Mouse (Mus musculus) ES-CJ7 (cell line): ENCODE measurements at regions not wholly inside any gene's neighbourhood (a gene's known extent, or its start where the extent isn't known, plus 50 kb on each side); places are given as distances from the start of the nearest gene placed in this dataset.
A peak's percentile ranks its signal among the peaks of the same experiment; 100 is the strongest.

Source experiments
- DNase-seq: peaks from one replicate; pipeline ENCODE4 v3.0.0; 2011; ENCODE audit warnings: low read depth, low spot score

DNA sequence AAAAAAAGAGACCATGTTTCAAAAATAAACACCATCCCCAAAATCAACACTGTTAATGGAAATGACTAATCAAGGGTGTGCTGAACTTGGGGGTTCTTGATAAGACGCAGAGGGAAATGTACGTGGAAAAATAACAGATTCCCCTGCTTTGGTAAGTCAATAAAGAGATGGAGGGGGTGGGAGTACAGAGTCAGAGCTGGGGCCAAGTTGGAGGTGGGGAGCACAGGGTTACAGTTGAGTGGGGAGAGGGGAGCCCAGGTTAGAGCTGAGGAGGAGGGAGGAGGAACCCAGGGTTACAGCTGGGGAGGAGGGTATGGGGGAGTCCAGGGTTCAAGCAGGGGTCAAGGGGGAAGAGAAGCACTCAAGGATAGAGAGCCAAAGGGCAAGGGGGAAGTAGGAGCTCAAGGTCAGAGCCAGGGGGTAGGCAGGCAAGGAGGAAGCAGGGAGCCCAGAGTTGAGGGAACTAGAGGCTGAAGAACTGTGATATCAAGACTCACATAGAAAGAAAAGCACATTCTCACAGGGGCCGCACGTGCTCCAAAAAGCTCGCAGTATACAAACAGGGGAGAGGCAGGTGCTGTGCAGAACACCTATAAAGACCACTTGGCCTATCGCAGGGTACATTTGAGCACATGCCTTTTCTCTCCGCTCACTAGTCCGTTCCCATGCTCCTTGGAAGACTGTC lies 246.4 kb downstream of the Sox9 start:
- DNase-seq: no peak

DNA sequence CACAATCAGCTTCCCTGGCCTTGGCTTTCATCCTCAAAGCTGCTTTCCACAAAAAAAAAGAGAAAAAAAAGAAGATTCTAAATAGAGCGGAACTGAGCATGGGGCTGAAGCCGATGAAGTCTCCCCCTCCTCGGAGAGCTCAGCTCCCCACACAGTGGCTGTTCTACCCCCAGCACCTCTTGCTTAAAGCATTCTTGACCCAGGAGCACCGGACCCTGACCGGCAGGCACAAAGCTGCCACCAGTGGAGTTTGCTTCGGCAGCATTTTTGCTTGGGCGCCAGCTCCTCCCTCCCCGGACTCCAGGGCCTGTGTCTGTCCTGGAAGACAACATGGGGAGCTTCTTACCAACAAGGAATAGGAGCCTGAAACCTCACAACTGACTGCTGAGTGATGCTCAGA lies 249.4 kb downstream of the Sox9 start:
- DNase-seq: no peak

DNA sequence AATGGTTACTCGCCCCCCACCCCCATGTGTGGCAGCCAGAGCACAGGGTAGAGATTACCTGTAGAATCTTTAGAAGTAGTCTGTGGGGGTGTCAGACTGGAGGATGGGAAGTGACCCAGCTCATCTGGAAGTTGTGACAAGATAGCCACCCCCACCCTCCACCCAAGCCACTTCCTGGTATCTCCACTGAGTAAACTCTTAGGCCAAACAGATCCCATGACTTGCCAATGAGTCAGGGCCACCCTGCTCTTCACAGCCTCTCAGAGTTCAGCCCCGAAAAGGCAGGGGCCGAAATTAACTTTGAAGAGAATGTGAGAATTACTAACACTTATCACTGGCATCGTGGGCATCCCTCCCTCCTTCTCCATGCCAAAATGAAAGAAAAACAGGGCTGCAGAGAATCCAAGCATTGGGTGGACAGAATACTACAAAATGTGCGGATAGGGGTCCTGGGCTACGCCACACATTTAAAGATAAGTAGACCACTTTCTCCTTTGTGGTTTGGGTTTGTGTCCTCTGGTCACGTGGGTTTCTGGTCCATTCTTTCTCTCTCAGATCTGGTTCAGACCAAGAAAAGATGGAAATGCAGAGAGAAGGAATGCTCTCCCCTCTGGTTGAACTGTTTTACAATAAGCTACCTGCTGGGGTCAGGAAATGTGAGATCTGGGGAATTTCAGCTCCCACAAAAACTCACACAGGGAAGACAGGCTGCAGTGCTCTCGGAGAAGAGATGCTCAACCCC lies 250.6 kb downstream of the Sox9 start:
- DNase-seq: peak; percentile 14

DNA sequence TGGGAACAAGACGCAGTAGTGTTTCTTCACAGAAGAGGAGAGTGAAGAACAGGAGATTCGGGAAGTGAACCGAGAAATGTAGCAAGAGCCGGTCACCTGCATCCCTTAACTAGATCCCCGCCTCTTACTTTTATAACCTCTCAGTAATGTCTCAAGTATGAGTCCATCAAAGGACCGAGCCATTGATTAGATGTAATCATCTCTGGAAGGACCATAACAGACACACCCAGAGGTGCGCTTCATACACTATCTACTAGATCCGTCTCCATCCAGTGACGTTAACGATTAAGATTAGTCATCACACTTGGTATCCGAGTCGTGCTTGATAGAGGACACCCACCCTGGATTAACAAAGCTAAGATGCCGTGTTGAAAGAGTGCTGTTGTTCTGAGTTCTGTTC lies 252.9 kb downstream of the Sox9 start:
- DNase-seq: no peak

DNA sequence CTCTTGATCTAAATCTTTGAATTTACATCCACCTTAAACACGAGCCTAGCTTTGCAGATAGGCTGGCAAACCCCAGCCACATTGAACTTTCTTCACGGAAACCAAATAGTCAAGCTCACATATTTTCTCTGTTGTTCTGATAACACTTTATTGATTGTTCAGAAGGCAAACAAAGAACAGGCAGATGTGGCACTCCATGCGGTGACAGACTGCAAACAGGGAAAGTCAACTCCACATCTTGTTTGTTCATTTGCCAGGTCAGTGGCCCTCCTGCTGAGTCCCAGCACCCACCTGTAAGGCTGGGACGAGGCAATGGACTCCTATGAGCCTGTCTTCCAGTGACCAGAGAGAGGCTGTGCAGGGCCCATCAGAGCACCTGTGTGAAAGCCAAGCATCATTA lies 255.7 kb downstream of the Sox9 start:
- DNase-seq: no peak

DNA sequence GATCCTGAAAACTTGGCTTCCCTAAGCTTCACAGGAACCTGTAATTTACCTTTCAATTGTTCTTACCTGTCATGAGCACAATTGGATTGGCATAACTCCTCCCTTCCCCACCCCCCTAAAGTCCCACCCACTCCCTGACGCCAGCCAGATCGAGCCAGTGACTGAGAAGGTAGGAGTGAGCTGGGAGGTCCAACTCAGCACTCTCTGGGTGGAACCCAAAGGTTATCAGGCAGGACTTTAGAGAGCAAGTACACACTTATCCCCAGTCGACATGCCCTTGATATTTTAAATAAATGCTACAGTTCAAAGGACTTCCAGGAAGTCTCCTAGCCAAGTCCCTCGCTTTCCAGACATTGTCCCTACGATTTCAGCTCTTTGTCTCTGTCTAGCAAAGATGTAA lies 260.7 kb downstream of the Sox9 start:
- peak; percentile 40 for DNase-seq

DNA sequence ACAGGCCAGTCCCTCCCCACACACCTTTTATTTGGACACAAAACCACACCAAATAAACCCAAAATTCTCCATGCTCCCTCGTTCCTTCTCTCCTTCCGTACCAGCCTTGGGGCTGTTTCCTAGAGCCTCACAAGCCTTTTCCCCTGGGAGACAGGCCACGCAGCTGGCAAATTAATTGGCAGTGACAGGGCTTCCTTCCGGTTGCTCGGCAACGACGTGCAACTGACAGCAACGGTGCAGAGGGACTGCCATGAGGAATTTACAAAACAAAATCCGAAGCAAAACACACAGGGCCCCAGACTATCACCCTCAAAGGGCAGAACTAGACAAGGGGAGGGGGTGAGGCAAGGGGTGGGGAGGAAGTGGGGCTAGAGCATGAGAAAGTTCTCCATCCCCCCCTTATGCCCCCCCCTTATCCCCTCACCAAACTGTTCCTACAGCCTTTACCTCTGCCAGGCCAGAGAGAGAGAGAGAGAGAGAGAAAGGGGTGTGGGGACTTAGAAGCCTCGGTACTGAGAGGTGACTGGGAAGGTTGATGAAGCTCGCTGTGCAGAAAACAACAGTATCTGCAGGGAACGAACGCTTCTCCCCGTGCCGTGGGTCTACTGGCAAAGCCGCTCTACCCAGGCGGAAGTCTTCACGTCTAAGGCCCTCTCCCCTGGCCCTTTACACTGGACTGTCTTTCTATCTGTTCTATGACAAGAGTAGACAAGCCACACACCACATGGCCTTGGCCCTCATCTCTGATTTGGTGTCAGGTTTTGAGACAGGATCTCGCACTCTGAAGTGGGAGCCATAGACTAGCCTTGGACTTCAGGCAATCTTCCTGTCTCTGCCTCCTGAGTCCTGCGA lies 264.4 kb downstream of the Sox9 start:
- no peak for DNase-seq

DNA sequence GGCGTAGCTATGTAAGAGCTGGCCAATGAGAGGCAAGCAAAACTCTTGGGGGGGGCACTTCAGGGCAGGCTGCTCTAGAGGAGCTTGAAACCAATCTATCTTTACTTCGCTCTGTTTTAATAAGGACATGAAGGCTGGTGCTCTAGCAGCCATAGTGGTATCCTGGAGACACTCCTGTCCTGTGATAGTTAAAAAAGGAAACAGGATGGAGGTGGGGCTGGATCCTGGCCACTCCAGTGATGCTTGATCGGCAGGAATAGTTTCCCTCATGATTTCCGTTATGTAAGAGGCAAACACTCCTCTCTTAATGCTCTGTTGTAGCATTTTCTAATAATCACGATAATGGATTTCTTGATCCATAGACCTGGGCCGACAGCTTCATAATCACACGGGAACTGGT lies 266.1 kb downstream of the Sox9 start:
- no peak for DNase-seq

DNA sequence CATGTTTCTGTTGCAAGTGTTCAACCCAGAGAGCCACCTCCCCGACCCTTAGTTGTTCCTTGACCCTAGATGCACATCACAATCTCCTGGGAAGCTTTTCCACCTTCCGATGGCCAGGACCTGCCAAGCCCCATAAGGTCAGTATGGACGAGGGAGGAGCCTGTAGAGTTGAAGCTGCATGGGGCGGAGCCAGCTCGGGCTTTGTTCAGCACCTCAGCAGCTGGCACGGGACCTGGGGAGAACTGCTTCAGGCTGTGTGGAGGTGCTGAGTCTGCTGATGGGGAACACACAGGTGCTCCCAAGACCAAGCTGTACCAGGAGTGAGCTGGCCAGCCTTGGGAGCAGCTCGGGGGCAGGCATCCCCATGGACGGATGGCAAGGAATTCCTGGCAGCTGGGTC lies 267.6 kb downstream of the Sox9 start:
- DNase-seq: no peak

DNA sequence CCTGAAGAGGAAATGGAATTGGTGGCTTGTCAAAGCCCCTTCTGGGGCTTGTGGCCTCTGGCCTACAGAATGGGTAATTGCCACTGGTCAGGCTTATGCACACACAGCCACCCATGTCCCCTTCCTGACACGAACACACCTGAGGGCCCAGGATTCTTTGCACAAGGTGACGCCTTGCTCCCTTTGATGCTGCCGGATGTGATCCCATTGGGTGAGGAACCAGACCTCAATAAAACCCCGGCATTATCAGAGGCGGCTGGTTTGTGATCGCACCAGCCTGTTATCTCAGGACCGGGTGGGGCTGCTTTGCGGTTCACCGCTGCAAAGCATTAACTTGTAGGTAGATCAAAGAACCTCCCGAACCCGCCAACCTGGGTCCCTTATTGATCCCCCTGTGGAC lies 270.5 kb downstream of the Sox9 start:
- no peak for DNase-seq

DNA sequence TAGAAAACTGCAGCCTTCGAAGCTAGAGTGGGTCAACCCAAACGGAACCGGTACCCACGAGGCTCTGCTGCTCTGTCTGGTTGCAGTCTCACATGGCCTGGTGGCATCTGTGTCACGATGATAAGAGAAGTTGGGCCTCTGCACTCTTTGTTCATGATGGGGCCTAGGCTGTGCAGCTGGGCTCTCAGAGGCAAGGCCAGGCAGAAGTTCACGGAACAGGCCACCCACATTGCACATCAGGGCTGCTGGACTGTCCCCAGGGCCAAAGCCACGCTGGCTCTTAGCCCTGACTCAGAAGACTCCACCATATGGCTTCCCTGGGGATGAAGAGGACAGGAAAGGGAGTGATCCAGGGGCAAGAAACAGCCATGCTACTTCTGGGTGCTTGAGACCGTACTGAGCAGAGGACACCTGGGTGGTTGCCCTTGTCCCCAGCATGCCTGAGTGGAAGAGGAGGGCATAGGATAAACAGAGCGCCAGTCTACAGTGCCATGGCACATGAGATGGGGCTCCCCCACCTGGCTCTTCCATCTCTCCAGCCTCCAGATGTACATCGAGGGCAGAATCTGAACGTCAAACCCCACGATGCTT lies 274.1 kb downstream of the Sox9 start:
- no peak for DNase-seq

DNA sequence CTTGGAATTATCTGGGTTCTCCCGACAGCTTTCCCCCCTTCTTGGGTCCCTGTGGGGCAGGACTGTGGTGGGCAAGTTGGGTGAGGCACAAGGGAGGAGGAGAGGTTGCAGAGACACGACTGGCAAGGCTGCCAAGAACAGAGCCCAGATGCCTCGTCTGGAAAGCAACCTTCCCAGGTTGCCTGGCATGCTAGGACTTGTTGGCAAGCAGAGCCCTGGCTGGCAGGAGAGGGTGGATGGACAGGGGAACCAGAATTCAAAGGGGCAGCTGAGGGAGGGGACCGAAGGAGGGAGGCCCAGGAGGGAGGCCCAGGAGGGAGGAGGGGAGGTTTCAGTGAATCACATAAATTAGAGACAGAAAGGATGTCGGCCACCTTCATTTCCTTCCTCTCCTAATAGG lies 274.8 kb downstream of the Sox9 start:
- DNase-seq: no peak

DNA sequence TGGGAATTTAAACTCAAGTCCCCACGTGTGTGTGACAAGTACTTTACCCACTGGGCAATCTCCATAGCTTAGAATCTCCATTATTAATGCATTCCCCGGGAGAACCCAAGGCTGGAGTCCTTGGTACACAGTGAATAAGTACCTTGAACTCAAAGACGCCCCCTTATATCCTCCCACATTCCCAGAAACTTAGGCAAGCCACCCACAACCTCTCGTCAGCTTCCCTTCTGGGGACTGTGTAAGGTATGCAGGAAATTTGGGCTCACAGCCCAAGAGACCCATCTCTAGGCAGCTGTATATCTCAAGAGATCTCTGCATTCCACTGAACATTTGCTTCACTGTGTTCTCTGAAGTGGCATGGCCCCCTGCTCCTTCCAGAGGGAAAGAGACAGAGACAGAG lies 288.3 kb downstream of the Sox9 start:
- no peak for DNase-seq

DNA sequence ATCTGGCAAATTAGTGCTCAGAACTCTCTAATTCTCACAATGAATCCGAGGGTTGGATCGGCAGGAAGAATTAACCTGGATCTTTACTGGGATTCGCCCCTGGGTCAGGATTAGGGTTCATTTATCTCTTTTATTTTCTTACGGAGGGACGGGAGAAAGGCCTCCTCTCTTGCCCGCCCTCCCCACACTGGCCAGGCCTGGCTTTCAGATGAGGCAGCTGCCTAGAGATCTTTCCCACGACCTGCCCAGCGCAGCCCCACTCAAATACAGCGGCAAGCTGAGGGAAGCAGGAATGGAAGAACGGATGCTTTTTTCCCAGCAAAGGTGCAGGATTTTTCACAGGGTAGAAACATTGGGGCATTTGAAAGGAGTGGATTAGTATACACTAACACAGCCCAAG lies 289.9 kb downstream of the Sox9 start:
- DNase-seq: no peak

DNA sequence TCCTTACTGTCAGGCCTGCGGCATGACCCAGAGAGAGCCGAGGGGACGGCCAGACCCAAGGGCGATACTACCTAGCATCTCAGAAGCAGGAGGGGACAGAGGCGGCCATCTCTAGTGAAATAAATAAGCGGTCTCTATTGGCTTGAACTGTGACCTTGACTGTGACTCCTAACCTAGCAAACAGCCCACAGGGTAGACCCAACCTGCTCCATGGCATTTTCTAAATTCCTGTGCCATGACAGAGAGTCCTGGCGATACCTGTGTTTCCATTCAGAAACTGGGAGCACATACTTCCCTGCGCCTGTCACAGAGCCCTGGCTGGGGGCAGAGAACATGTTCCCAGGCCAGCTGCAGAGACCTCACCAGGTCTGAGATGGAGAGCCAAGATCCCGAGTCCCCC lies 292.3 kb downstream of the Sox9 start:
- no peak for DNase-seq

DNA sequence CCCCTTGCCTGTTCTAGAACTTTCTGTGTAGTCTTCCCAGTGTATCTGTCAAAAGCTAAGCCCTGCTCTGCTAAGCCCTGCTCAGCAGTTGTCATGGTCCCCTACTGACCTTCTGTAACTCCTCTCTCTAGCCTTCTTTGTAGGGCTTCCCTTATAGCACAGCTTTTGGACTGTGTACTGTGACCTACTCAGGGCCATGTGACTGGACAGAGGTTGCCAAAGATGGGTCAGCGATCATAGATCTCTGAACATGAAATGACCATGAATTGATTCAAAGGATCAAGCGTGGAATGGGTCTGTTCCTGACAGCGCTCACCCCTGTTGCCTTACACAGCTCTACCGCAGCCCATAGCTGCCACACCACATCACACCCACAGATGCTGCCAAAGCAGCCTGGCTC lies 294.3 kb downstream of the Sox9 start:
- DNase-seq: no peak

DNA sequence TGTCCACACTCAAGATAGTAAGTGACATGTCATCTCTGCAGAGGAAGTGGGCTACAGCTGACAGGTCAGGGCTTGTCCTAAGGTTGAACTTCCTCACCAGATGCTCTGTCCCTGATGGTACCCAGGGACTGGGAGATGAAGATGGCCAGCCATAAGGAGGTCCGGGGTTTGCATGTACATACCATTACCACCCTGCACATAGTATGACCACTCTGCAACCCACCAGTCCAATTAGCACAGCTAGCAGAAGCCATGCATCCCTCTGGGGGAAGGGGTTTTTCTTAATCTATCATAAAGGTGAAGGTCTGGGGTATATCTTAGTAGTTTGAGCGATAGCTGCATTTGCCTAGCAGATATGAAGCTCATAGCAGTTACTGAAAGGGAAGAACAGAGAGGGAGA lies 298.3 kb downstream of the Sox9 start:
- no peak for DNase-seq

DNA sequence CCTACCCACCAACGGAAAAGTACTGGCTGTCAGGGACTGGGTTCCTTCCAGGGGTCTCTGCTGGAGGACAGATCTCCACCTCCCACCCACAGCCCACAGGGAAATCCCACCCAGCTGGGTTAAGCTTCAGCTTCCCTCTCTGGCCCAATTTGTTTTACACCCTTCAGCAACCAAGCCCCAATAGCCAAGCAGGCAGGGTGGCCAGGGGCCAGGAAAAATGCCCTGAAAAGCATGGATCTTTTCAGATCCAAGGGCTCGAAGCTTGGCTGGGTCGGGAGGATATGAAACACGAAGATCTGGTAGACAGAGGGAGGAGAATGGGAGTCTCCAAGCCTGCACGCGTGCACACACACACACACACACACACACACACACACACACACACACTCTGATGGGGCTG lies 302.4 kb downstream of the Sox9 start:
- no peak for DNase-seq

DNA sequence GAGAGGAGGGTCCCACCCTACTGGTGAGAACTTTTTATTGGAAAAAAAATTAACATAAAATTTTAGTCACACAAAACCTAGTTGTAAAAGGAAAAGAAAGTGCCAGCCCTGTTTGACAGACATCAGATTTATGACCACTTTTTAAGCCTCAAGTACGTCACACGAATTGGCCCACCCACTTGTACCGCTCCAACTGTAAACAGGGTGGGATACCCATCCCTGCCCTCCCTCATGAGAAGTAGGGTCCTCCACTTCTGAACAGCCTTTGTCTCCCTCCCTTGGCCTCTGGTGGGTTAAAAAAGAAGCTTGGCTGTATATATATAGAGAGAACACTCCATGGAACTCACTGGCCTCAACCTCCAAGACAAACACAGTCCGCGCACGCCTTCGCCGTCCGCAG lies 303.5 kb downstream of the Sox9 start:
- no peak for DNase-seq

DNA sequence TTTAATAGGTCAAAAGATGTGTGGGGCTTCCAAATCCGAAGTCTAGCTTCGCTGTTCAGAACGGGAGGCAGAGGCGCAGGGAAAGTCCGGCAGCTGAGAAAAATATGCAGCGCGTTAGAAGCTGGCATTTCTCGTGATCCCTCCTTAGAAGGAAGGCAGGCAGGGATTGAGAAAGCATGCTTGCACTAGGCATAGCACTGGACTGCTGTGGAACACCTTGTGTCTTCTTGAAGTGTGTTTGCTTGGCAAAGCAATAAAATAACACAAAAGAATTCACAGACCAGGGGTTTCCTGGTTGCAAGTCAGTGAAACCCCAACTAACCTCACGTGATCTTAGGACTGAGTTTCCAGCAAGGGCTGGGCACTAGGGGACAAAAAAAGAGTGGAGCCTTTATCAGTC lies 305.1 kb downstream of the Sox9 start:
- DNase-seq: no peak

DNA sequence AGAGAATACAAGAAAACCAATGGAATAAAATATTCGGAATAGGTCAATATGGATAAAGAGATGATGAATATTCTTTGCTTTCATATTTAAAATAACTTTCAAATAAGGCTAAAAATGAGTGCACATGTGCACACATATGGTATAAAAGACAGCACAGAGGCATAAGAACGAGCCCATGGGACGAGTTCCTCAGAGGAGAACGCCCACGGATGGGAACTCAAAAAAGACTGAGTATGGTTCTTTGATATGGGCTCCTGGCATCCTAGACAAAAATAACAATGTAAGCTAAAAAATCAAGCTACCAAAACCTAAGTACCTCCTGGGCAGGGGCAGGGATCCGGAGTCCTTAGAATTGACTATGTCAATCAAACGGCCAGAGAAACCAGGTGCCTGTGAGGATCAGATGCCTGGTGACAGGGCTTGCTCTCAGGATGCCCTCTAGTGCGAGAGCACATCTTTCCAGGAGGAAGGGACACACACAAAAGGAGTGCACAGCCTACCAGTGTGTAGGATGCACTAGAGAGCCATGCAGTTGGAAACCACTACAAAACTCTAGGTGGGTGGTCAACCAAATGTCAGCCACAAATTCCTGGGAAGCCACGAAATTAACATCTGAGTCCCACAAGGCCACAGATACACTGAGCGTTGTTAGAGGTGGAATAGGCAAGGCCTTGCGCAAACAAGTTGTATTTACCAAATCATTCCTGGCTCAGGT lies 307.8 kb downstream of the Sox9 start:
- DNase-seq: peak; percentile 11
